Mouse (Mus musculus) left cerebral cortex, postnatal 36 days (tissue): ENCODE measurements around the gene Ndufc2. TPM values are rescaled to one million over a fixed set of nuclear protein-coding genes. Genes with fewer than 3 reads are reported as not detected.

Experiments
- total RNA-seq, 2 experiments: library from RNA; stranded (reverse); gene quantifications; 2 replicates each; pipeline ENCODE4 v1.2.3; 2021

The Ndufc2 gene
- total RNA-seq, 2 experiments from 2014 or later = 202 to 220 TPM

Other genes starting within 250 kb of the Ndufc2 start
- gene Usp35, start 68.0 kb upstream of the Ndufc2 start, total RNA-seq = 10 to 100 TPM; 16.7 to 19.3 TPM
- gene Kctd21, start 67.7 kb upstream of the Ndufc2 start, total RNA-seq = 10 to 100 TPM; 12.9 to 13.5 TPM
- gene Alg8, start 28.4 kb upstream of the Ndufc2 start, total RNA-seq = 10 to 100 TPM in 1 of 2 experiments, 1 to 10 TPM in 1; 7.9 to 11.8 TPM
- gene Thrsp, start 17.7 kb downstream of the Ndufc2 start, total RNA-seq = 10 to 100 TPM; 18.7 to 23.4 TPM
- gene Kctd14, start 51.3 kb downstream of the Ndufc2 start, total RNA-seq = 1 to 10 TPM; 3.2 to 3.6 TPM
- gene Ints4, start 81.0 kb downstream of the Ndufc2 start, total RNA-seq = 10 to 100 TPM; 28.5 to 32.6 TPM
- 10 to 100 TPM; 32.4 to 35.4 TPM for gene Aamdc, start 179.5 kb downstream of the Ndufc2 start, total RNA-seq
- 10 to 100 TPM; 40.6 to 50.6 TPM for gene Rsf1, start 179.9 kb downstream of the Ndufc2 start, total RNA-seq